Mouse (Mus musculus) lung, postnatal 36 days (tissue): ENCODE results near the gene Elmod3.
A peak's percentile ranks its signal among the peaks of the same experiment; 100 is the strongest.

Source experiments
- DNase-seq: peaks from one replicate; pipeline ENCODE4 v3.0.0; 2022; ENCODE audit warnings: mixed read lengths

The Elmod3 gene

GRCm38 (mm10) chr6:72597956-72598753 lies at the start of gene Elmod3, which contains the start of gene Retsat:
TSS of gene Elmod3 (minus strand) at chr6:72598413.
TSS of gene Retsat (plus strand) at chr6:72598475.
- peak; percentile 98 for DNase-seq

DNA sequence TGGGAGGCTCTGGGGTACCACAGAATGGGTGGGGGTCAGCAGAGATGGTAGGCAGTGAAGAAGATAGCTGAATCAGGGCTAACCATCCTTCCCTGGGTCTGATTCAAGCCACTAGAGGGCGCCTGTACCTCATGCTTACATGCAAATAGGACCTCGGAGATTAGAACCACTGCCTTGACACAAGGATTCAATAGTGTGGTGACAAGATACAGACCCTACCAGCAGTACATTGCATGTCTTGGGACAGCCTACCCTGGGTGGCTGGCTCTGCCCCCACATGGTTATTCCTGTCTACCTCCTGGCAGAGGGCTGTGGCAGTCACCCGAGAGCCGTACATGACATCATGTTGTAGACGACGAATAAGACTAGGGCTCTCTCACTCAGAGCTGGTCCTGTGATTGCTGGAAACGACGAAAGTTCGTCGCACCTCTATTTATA lies 49.2 kb upstream of the Elmod3 start:
- DNase-seq, result peak; percentile 88

- no peak for DNase-seq
Measured at GRCm38 (mm10) chr6:72645364-72645763, 47.2 kb upstream of the Elmod3 start.

- DNase-seq, result no peak
Measured at GRCm38 (mm10) chr6:72644576-72644975, 46.4 kb upstream of the Elmod3 start.

DNA sequence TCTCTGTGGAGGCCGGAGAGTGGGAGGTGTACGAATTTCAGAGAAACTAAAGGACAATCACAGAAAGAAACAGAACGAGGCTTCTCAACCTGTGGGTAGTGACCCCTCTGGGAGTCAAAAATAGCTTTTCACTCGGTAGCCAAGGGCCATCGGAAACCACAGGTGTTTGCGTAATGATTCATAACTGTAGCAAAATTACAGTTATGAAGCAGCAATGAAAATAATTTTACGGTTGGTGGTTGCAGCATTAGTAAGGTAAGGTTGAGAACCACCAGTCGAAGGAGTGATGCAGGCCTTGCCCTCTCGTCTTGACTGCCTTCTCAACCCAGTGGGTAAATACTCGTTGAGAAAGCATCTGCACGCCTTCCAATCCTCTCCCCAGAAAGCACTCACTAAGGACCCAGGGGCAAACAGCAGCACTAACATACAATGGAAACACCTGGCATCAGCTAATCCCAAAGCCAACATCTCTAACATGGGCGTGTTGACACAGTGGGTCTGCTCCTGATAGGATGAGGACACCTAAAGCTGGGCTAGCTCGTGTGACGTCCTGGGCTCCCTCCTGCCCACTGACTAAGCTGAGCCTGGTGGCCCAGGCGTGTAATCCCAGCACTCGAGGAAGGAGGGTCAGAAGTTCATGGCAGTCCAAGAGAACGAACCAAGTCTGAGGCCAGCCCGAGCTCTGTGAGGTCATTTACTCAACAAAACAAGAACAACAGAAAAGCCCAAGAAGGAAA lies 43.2 kb upstream of the Elmod3 start:
- DNase-seq, result peak; percentile 39

GRCm38 (mm10) chr6:72636940-72637339 lies 38.7 kb upstream of the Elmod3 start:
- DNase-seq, result no peak

GRCm38 (mm10) chr6:72635760-72636431 lies 37.7 kb upstream of the Elmod3 start:
- peak; percentile 85 for DNase-seq

- DNase-seq, result no peak
Measured at GRCm38 (mm10) chr6:72634311-72634710, 36.1 kb upstream of the Elmod3 start.

DNA sequence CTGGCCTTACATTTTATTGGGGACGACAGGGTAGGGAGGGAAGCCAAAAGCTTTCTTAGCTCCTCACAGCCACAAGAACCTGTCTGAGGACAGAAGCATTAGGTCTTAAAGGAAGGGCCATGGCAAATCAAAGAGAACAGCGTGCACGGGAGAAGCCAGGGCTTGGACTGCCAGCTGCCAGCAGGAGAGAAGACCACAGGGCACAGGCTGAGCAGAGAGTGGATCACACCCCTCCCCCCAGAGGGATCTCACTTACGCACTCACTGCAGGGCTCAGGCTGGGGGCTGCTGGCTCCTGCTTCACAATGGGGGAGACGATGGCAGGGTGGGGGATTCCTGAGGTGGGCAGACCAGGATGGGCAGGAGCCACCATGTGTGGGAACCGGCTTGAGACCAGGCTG lies 33.5 kb upstream of the Elmod3 start:
- no peak for DNase-seq

GRCm38 (mm10) chr6:72630961-72631360 lies 32.7 kb upstream of the Elmod3 start:
- no peak for DNase-seq

DNA sequence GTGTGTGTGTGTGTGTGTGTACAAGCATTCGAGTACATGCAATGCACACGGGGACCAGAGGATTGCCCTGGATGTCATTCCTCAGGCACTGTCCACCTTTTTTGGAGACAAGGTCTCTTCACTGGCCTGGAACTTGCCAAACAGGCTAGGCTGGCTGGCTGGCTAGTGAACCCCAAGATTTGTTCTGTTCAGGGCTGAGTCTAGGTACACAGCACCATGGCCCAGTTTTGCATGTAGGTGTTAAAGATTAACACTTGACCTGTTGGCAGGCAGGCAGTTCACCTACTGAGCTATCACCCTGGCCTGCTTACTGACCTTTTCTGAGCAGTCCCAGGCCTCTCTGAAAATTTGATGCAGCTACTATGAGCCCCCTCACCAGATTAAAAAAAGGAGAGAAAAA lies 32.2 kb upstream of the Elmod3 start:
- peak; percentile 42 for DNase-seq

DNA sequence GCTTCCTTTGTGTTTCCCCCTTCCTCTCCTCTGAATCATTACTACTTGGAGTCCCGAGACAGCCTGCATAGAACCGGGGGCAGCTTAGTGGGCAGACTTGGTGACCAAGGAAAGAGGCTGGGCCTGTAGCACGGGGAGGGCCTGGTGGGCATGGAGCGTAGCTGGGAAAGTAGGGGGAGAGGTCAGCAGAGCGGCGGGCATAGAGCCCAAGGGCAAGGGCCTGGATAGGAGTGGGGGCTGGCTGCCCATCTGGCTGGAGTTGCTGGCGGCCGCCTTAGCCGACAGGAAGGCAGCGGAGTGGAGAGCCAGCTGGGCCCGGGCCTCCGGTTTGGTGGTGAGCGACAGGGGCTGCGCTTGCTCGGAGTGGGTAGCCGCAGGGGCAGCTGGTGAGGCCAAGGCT lies 29.1 kb upstream of the Elmod3 start:
- no peak for DNase-seq

GRCm38 (mm10) chr6:72626391-72626790 lies 28.2 kb upstream of the Elmod3 start:
- DNase-seq, result no peak

GRCm38 (mm10) chr6:72623661-72624402 lies 25.6 kb upstream of the Elmod3 start:
- peak; percentile 64 for DNase-seq

GRCm38 (mm10) chr6:72622917-72623316 lies 24.7 kb upstream of the Elmod3 start:
- no peak for DNase-seq

- DNase-seq, result no peak
Measured at GRCm38 (mm10) chr6:72620920-72621319, 22.7 kb upstream of the Elmod3 start.

GRCm38 (mm10) chr6:72619734-72620532 lies 21.7 kb upstream of the Elmod3 start:
- peak; percentile 76 for DNase-seq

- peak; percentile 97 for DNase-seq
Measured at GRCm38 (mm10) chr6:72616643-72617288, 18.6 kb upstream of the Elmod3 start, which contains the start of gene Tgoln1. TSS of gene Tgoln1 (minus strand) at chr6:72617000.

GRCm38 (mm10) chr6:72615561-72616375 lies 17.6 kb upstream of the Elmod3 start:
- DNase-seq, result no peak

DNA sequence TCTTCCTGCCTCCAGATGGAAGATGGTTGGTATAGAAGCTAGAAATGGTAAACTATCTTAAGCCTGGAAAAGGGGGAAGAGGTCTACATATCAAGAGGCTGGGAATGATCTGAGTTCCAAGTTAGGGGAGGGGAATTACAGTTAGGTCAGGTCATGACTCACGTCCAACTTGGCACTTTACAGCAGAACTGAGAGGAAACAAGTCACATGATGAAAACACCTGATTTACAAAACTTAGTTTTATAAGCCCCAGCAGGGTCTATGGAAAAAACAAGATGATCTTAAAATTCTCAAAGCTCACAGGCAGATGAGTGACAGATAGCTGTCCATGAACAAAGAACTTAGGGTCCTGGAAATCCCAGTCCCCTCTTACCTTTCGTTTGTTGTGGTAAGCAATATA lies 16.9 kb upstream of the Elmod3 start:
- DNase-seq, result no peak
